Mouse (Mus musculus): Measurements from ENCODE around the gene Bok. TPM values are rescaled to one million over a fixed set of nuclear protein-coding genes. Genes with fewer than 3 reads are reported as not detected.
A peak's percentile ranks its signal among the peaks of the same experiment; 100 is the strongest.

Bok gene
- polyA plus RNA-seq, 1 experiment from 2014 or later = 46.5 TPM

- Histone ChIP-seq H3K27me3 (replicated peaks; ENCODE audit: control insufficient read depth, insufficient read depth, low read length) (no peaks in the 10 kb centered on the region), H3K4me3 (ENCODE audit: low read depth, low read length) (no peak overlapping the region), H3K9ac (ENCODE audit: low read length) (no peak overlapping the region), H3K4me2 (ENCODE audit: low read length) (no peak overlapping the region), H3K9me3 (ENCODE audit: control insufficient read depth, low read length) (no peaks in the 10 kb centered on the region), H3K4me1 (replicated peaks; ENCODE audit: control insufficient read depth, insufficient read depth, low read length) (0 out of 2 replicates have a peak, but pooled peaks cover 4% of the 10 kb centered on the region), H3K27ac (ENCODE audit: low read depth) (no peak overlapping the region), H3K36me3 (ENCODE audit: control insufficient read depth, insufficient read depth, low read length) (peaks cover 19% of the 10 kb centered on the region; the same call in 1 of the 2 replicates)
- DNase-seq (ENCODE audit: low spot score) = no peak
- WGBS = 96% methylated on average over 10 of the region's 10 CpGs
- ATAC-seq (replicated peaks; ENCODE audit: low FRiP score, low TSS enrichment, low read depth) = no peak
Measured at GRCm38 (mm10) chr1:93693943-93694342, 8.5 kb downstream of the Bok start.

- Histone ChIP-seq H3K27me3 (replicated peaks; ENCODE audit: control insufficient read depth, insufficient read depth, low read length) (no peaks in the 10 kb centered on the region), H3K4me2 (ENCODE audit: low read length) (no peak overlapping the region), H3K4me1 (replicated peaks; ENCODE audit: control insufficient read depth, insufficient read depth, low read length) (0 out of 2 replicates have a peak, but pooled peaks cover 4% of the 10 kb centered on the region), H3K4me3 (ENCODE audit: low read depth, low read length) (no peak overlapping the region), H3K27ac (ENCODE audit: low read depth) (no peak overlapping the region), H3K9ac (ENCODE audit: low read length) (no peak overlapping the region), H3K9me3 (ENCODE audit: control insufficient read depth, low read length) (no peaks in the 10 kb centered on the region), H3K36me3 (ENCODE audit: control insufficient read depth, insufficient read depth, low read length) (peaks cover 19% of the 10 kb centered on the region; the same call in 1 of the 2 replicates)
- ATAC-seq (replicated peaks; ENCODE audit: low FRiP score, low TSS enrichment, low read depth) (no peak), DNase-seq (ENCODE audit: low spot score) (no peak)
- WGBS = 81% methylated on average over 6 of the region's 6 CpGs
Measured at GRCm38 (mm10) chr1:93694966-93695365, 9.5 kb downstream of the Bok start.

DNA sequence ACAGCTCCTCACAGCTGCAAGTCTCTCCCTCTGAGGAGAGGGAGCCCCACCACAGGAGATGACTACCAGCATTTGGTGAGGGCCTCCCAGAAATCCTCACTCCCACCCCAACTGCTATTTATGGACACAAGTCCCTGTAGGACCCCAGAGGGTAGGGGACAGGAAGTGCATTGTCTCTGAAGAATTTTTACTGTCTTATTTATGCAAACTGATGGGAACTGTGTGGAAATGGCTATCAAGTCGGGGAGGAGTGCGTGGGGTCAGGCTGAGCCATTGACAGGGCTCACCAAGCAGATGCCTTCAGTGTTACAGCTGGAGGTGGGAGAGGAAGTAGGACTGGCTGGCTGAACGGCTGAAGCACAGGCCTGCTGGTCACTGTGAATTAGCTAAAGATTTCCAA is 11.9 kb downstream of the Bok start:
- Histone ChIP-seq H3K9me3 (ENCODE audit: control insufficient read depth, low read length) (no peaks in the 10 kb centered on the region), H3K4me2 (ENCODE audit: low read length) (no peak overlapping the region), H3K27me3 (replicated peaks; ENCODE audit: control insufficient read depth, insufficient read depth, low read length) (no peaks in the 10 kb centered on the region), H3K4me1 (replicated peaks; ENCODE audit: control insufficient read depth, insufficient read depth, low read length) (0 out of 2 replicates have a peak, but pooled peaks cover 4% of the 10 kb centered on the region), H3K4me3 (ENCODE audit: low read depth, low read length) (no peak overlapping the region), H3K9ac (ENCODE audit: low read length) (no peak overlapping the region), H3K36me3 (ENCODE audit: control insufficient read depth, insufficient read depth, low read length) (peaks cover 12% of the 10 kb centered on the region; the same call in 1 of the 2 replicates), H3K27ac (ENCODE audit: low read depth) (0 out of 2 replicates have a peak overlapping the region, but pooled peaks have one; percentile 2)
- ATAC-seq (replicated peaks; ENCODE audit: low FRiP score, low TSS enrichment, low read depth) (no peak), DNase-seq (ENCODE audit: low spot score) (no peak)
- 31% methylated on average over 3 of the region's 3 CpGs for WGBS

GRCm38 (mm10) chr1:93699159-93699558 is 13.7 kb downstream of the Bok start:
- H3K27ac ChIP-seq (ENCODE audit: low read depth) = no peak overlapping the region
- DNase-seq (ENCODE audit: low spot score) (no peak), ATAC-seq (replicated peaks; ENCODE audit: low FRiP score, low TSS enrichment, low read depth) (no peak)
- H3K9me3 ChIP-seq (ENCODE audit: control insufficient read depth, low read length) = no peaks in the 10 kb centered on the region
- H3K9ac ChIP-seq (ENCODE audit: low read length) = no peak overlapping the region
- H3K27me3 ChIP-seq (replicated peaks; ENCODE audit: control insufficient read depth, insufficient read depth, low read length) = no peaks in the 10 kb centered on the region
- H3K4me2 ChIP-seq (ENCODE audit: low read length) = no peak overlapping the region
- H3K4me3 ChIP-seq (ENCODE audit: low read depth, low read length) = no peak overlapping the region
- peaks cover 20% of the 10 kb centered on the region for H3K36me3 ChIP-seq (ENCODE audit: control insufficient read depth, insufficient read depth, low read length)
- 86% methylated on average over 4 of the region's 4 CpGs for WGBS
- 0 out of 2 replicates have a peak, but pooled peaks cover 4% of the 10 kb centered on the region for H3K4me1 ChIP-seq (replicated peaks; ENCODE audit: control insufficient read depth, insufficient read depth, low read length)

- 89% methylated on average over 1 of the region's 1 CpGs for WGBS
- peaks cover 25% of the 10 kb centered on the region for H3K36me3 ChIP-seq (ENCODE audit: control insufficient read depth, insufficient read depth, low read length)
- H3K4me1 ChIP-seq (replicated peaks; ENCODE audit: control insufficient read depth, insufficient read depth, low read length) = 0 out of 2 replicates have a peak, but pooled peaks cover 4% of the 10 kb centered on the region
- no peaks in the 10 kb centered on the region for H3K9me3 ChIP-seq (ENCODE audit: control insufficient read depth, low read length)
- H3K9ac ChIP-seq (ENCODE audit: low read length) = no peak overlapping the region
- no peaks in the 10 kb centered on the region for H3K27me3 ChIP-seq (replicated peaks; ENCODE audit: control insufficient read depth, insufficient read depth, low read length)
- H3K4me3 ChIP-seq (ENCODE audit: low read depth, low read length) = no peak overlapping the region
- no peak for ATAC-seq (replicated peaks; ENCODE audit: low FRiP score, low TSS enrichment, low read depth)
- no peak overlapping the region for H3K27ac ChIP-seq (ENCODE audit: low read depth)
- no peak for DNase-seq (ENCODE audit: low spot score)
- no peak overlapping the region for H3K4me2 ChIP-seq (ENCODE audit: low read length)
Measured at GRCm38 (mm10) chr1:93702106-93702505, 16.6 kb downstream of the Bok start.

DNA sequence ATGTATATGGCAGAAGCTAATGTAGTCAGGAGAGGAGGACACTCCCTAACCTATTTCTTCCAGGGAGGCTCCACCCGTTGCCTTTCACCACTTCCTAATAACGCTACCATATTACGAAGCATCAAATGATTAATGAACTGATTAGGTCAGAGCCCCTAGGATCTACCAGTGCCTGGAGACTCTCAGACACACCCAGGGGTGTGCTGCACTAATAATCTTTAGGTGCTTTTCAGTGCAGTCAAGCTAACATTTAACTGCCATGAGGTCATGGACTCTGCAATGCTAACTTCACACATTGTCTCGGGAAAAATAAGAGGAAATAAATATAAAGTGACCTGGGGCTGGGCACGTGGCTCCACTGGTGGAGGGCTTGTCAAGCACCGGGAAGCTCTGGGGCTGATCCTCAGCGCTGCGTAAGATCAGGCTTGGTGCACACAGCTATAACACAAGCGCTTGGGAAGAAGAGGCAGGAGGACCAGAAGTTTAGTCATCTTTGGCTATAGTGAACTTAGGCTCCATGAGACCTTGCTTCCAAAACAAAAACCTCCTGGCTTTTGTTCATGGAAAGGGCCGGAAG is 18.1 kb downstream of the Bok start:
- H3K4me2 ChIP-seq (ENCODE audit: low read length) = no peak overlapping the region
- no peaks in the 10 kb centered on the region for H3K27me3 ChIP-seq (replicated peaks; ENCODE audit: control insufficient read depth, insufficient read depth, low read length)
- no peak overlapping the region for H3K4me3 ChIP-seq (ENCODE audit: low read depth, low read length)
- H3K9me3 ChIP-seq (ENCODE audit: control insufficient read depth, low read length) = no peaks in the 10 kb centered on the region
- H3K4me1 ChIP-seq (replicated peaks; ENCODE audit: control insufficient read depth, insufficient read depth, low read length) = no peaks in the 10 kb centered on the region
- ATAC-seq (replicated peaks; ENCODE audit: low FRiP score, low TSS enrichment, low read depth) (0 out of 2 replicates have a peak, but pooled peaks have one; percentile 59), DNase-seq (ENCODE audit: low spot score) (no peak)
- H3K9ac ChIP-seq (ENCODE audit: low read length) = no peak overlapping the region
- H3K27ac ChIP-seq (ENCODE audit: low read depth) = no peak overlapping the region
- peaks cover 25% of the 10 kb centered on the region for H3K36me3 ChIP-seq (ENCODE audit: control insufficient read depth, insufficient read depth, low read length)
- WGBS = 88% methylated on average over 10 of the region's 10 CpGs

DNA sequence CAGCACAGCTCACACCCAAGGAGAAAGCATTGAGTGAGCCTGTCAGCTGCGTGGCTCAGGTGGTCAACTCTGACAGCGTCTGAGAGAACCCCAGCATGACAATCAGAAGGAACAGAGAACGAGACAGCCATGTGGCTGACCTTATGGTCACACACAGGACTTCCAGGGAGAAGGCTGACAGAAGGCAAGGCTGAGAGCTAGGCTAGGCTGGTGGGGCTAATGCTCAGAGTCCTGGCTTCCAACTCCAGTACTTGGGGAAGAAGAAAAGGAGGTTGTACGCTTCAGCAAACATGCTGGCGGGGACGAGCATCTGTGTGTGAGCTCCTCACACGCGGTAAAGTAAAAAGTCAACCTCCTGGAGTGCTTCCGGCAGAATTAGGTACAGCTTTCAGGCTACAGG is 18.9 kb downstream of the Bok start:
- Histone ChIP-seq H3K9me3 (ENCODE audit: control insufficient read depth, low read length) (no peaks in the 10 kb centered on the region), H3K4me1 (replicated peaks; ENCODE audit: control insufficient read depth, insufficient read depth, low read length) (no peaks in the 10 kb centered on the region), H3K27me3 (replicated peaks; ENCODE audit: control insufficient read depth, insufficient read depth, low read length) (no peaks in the 10 kb centered on the region), H3K9ac (ENCODE audit: low read length) (no peak overlapping the region), H3K27ac (ENCODE audit: low read depth) (no peak overlapping the region), H3K4me3 (ENCODE audit: low read depth, low read length) (no peak overlapping the region), H3K4me2 (ENCODE audit: low read length) (no peak overlapping the region), H3K36me3 (ENCODE audit: control insufficient read depth, insufficient read depth, low read length) (peaks cover 25% of the 10 kb centered on the region)
- no peak for DNase-seq (ENCODE audit: low spot score)
- ATAC-seq (replicated peaks; ENCODE audit: low FRiP score, low TSS enrichment, low read depth) = no peak
- WGBS = 93% methylated on average over 9 of the region's 9 CpGs

GRCm38 (mm10) chr1:93705389-93705788 is 19.9 kb downstream of the Bok start:
- WGBS = 63% methylated on average over 3 of the region's 3 CpGs
- no peak overlapping the region for H3K4me3 ChIP-seq (ENCODE audit: low read depth, low read length)
- no peaks in the 10 kb centered on the region for H3K27me3 ChIP-seq (replicated peaks; ENCODE audit: control insufficient read depth, insufficient read depth, low read length)
- DNase-seq (ENCODE audit: low spot score) = no peak
- H3K36me3 ChIP-seq (ENCODE audit: control insufficient read depth, insufficient read depth, low read length) = peaks cover 25% of the 10 kb centered on the region
- no peak overlapping the region for H3K4me2 ChIP-seq (ENCODE audit: low read length)
- H3K9ac ChIP-seq (ENCODE audit: low read length) = no peak overlapping the region
- no peak overlapping the region for H3K27ac ChIP-seq (ENCODE audit: low read depth)
- H3K4me1 ChIP-seq (replicated peaks; ENCODE audit: control insufficient read depth, insufficient read depth, low read length) = no peaks in the 10 kb centered on the region
- H3K9me3 ChIP-seq (ENCODE audit: control insufficient read depth, low read length) = no peaks in the 10 kb centered on the region
- no peak for ATAC-seq (replicated peaks; ENCODE audit: low FRiP score, low TSS enrichment, low read depth)

- no peak overlapping the region for H3K4me3 ChIP-seq (ENCODE audit: low read depth, low read length)
- DNase-seq (ENCODE audit: low spot score) (no peak), ATAC-seq (replicated peaks; ENCODE audit: low FRiP score, low TSS enrichment, low read depth) (no peak)
- H3K9me3 ChIP-seq (ENCODE audit: control insufficient read depth, low read length) = no peaks in the 10 kb centered on the region
- H3K27me3 ChIP-seq (replicated peaks; ENCODE audit: control insufficient read depth, insufficient read depth, low read length) = no peaks in the 10 kb centered on the region
- peaks cover 34% of the 10 kb centered on the region for H3K36me3 ChIP-seq (ENCODE audit: control insufficient read depth, insufficient read depth, low read length)
- no peak overlapping the region for H3K27ac ChIP-seq (ENCODE audit: low read depth)
- WGBS = 89% methylated on average over 2 of the region's 2 CpGs
- no peak overlapping the region for H3K4me2 ChIP-seq (ENCODE audit: low read length)
- no peak overlapping the region for H3K9ac ChIP-seq (ENCODE audit: low read length)
- no peaks in the 10 kb centered on the region for H3K4me1 ChIP-seq (replicated peaks; ENCODE audit: control insufficient read depth, insufficient read depth, low read length)
Measured at GRCm38 (mm10) chr1:93716166-93716565, 30.7 kb downstream of the Bok start.
